In the genomic region with DNA sequence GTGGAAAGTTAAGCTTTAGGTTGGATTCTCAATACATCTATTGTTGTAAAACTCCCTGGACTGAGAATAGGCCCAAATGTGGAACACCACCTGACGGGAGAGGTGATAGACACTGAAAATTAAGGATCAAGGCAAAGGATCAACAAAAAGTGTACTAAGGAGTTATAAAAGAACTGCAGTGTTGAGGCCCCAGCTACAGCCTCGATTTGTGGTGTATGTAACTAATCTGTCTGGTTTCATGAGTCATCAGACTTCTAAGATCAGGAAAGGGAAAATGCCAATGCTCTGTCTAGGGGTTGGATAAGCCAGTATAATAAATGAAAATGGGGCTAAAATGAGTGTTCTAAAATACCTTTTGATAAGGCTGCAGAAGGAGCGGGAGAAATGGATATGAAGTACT, we compare ENCODE assay signal across 8 mouse cellular contexts. TPM values are rescaled to one million over a fixed set of nuclear protein-coding genes. Genes with fewer than 3 reads are reported as not detected.
DNase-seq lines count a peak whose midpoint lies in the region; ATAC-seq lines count a peak whose summit lies in the region.

No protein-coding gene starts in this region.

- H3K36me3 ChIP-seq in kidney, embryonic 16.5 days (ENCODE audit: insufficient read depth, low read length) = no peaks in the 10 kb centered on the region
- no peaks in the 10 kb centered on the region for H3K36me3 ChIP-seq in hindbrain, embryonic 12.5 days
- H3K36me3 ChIP-seq in midbrain, embryonic 16.5 days (ENCODE audit: control insufficient read depth, insufficient read depth, low read length) = no peaks in the 10 kb centered on the region

- no peak for ATAC-seq in kidney, embryonic 16.5 days (ENCODE audit: low FRiP score, low TSS enrichment)
- no peak for ATAC-seq in hindbrain, embryonic 12.5 days (ENCODE audit: low FRiP score)
- no peak for ATAC-seq in midbrain, embryonic 16.5 days

- H3K4me1 ChIP-seq in kidney, embryonic 16.5 days (ENCODE audit: insufficient read depth, low read length) = peaks cover 31% of the 10 kb centered on the region
- H3K4me1 ChIP-seq in hindbrain, embryonic 12.5 days = peaks cover 27% of the 10 kb centered on the region
- peaks cover 29% of the 10 kb centered on the region for H3K4me1 ChIP-seq in midbrain, embryonic 16.5 days (ENCODE audit: control insufficient read depth, insufficient read depth, low read length)

- peak overlapping the region; percentile 82 for H3K4me2 ChIP-seq in kidney, embryonic 16.5 days (replicated peaks; ENCODE audit: low read depth, low read length)
- peak overlapping the region; percentile 94 for H3K4me2 ChIP-seq in hindbrain, embryonic 12.5 days (replicated peaks)
- peak overlapping the region; percentile 76 for H3K4me2 ChIP-seq in midbrain, embryonic 16.5 days (ENCODE audit: low read length)

- peak overlapping the region; percentile 98 for H3K9ac ChIP-seq in kidney, embryonic 16.5 days (replicated peaks; ENCODE audit: low read length)
- H3K9ac ChIP-seq in hindbrain, embryonic 12.5 days = peak overlapping the region; percentile 98
- peak overlapping the region; percentile 28; the same call in 1 of the 2 replicates for H3K9ac ChIP-seq in midbrain, embryonic 16.5 days (ENCODE audit: low read depth, low read length)

- WGBS in kidney, embryonic 16.5 days = 16% methylated on average over 3 of the region's 3 CpGs
- WGBS in hindbrain, embryonic 12.5 days = 37% methylated on average over 3 of the region's 3 CpGs
- WGBS in midbrain, embryonic 16.5 days = 28% methylated on average over 3 of the region's 3 CpGs

- DNase-seq in kidney, postnatal 25 days = no peak
- DNase-seq in adipocyte (ENCODE audit: low spot score) = peak; percentile 63
- DNase-seq in adrenal gland, adult 8-10 months = no peak
- no peak for DNase-seq in adrenal gland, postnatal 14 days
- DNase-seq in layer of hippocampus, postnatal 10 days (ENCODE audit: low spot score in 2 of 2) = no peak

- H3K27me3 ChIP-seq in kidney, embryonic 16.5 days (ENCODE audit: insufficient read depth, low read length) = no peaks in the 10 kb centered on the region
- H3K27me3 ChIP-seq in hindbrain, embryonic 12.5 days = no peaks in the 10 kb centered on the region
- H3K27me3 ChIP-seq in midbrain, embryonic 16.5 days (ENCODE audit: control insufficient read depth, insufficient read depth, low read depth, low read length) = no peaks in the 10 kb centered on the region

- no peaks in the 10 kb centered on the region for H3K9me3 ChIP-seq in kidney, embryonic 16.5 days (ENCODE audit: low read length)
- no peaks in the 10 kb centered on the region for H3K9me3 ChIP-seq in hindbrain, embryonic 12.5 days (replicated peaks)
- H3K9me3 ChIP-seq in midbrain, embryonic 16.5 days (replicated peaks; ENCODE audit: control insufficient read depth, low read length, poor library complexity, severe bottlenecking) = no peaks in the 10 kb centered on the region

- H3K27ac ChIP-seq in kidney, embryonic 16.5 days (ENCODE audit: low read length) = peak overlapping the region; percentile 100
- no peak overlapping the region for H3K27ac ChIP-seq in hindbrain, embryonic 12.5 days
- peak overlapping the region; percentile 100; the same call in 1 of the 2 replicates for H3K27ac ChIP-seq in midbrain, embryonic 16.5 days (ENCODE audit: low read length)

- peak overlapping the region; percentile 83 for H3K4me3 ChIP-seq in kidney, embryonic 16.5 days (ENCODE audit: low read length)
- H3K4me3 ChIP-seq in hindbrain, embryonic 12.5 days = peak overlapping the region; percentile 93
- H3K4me3 ChIP-seq in midbrain, embryonic 16.5 days (ENCODE audit: low read depth, low read length) = peak overlapping the region; percentile 59

RNA-seq across cellular contexts. Expression of a gene that starts 1.9 kb away (rescaled TPM):
- 67.5 and 77.1 TPM in 2 replicates for polyA plus RNA-seq in kidney, embryonic 16.5 days (2015; fragmentation: Nextera tagmentation; extraction: Ambion mirVana)
- polyA plus RNA-seq in hindbrain, embryonic 12.5 days (2016; fragmentation: Nextera tagmentation; extraction: Ambion mirVana) = 67.1 and 74.1 TPM in 2 replicates
- polyA plus RNA-seq in midbrain, embryonic 16.5 days (2015; fragmentation: Nextera tagmentation; extraction: Ambion mirVana) = 45.4 and 46.5 TPM in 2 replicates
- 100 to 1,000 TPM in 2 of 4 experiments, 10 to 100 TPM in 2; 88.7 to 146 (median 108) TPM for total RNA-seq in adrenal gland, adult 8-10 months (2022)
- 104 and 113 TPM in 2 replicates for total RNA-seq in adrenal gland, postnatal 14 days (2021)
- 100 to 1,000 TPM; 130 TPM for total RNA-seq in layer of hippocampus, postnatal 10 days (2021)

RNA-seq across cellular contexts. Expression of a gene that starts 29.2 kb away (rescaled TPM):
- polyA plus RNA-seq in kidney, embryonic 16.5 days (2015; fragmentation: Nextera tagmentation; extraction: Ambion mirVana) = 50.9 and 55.1 TPM in 2 replicates
- polyA plus RNA-seq in hindbrain, embryonic 12.5 days (2016; fragmentation: Nextera tagmentation; extraction: Ambion mirVana) = 56.6 and 63.3 TPM in 2 replicates
- 51.4 and 55.6 TPM in 2 replicates for polyA plus RNA-seq in midbrain, embryonic 16.5 days (2015; fragmentation: Nextera tagmentation; extraction: Ambion mirVana)
- total RNA-seq in adrenal gland, adult 8-10 months (2022) = 10 to 100 TPM; 35.4 to 46.8 (median 41.3) TPM
- 35.2 and 36.2 TPM in 2 replicates for total RNA-seq in adrenal gland, postnatal 14 days (2021)
- total RNA-seq in layer of hippocampus, postnatal 10 days (2021) = 10 to 100 TPM; 38.5 to 41.6 TPM

Comparison
In these comparisons a context has a peak if more than half of its experiments do, and no peak if none do; other contexts are left out.
1. H3K9ac ChIP-seq: peak in every context shown above with its lines; median percentile 98 in kidney, embryonic 16.5 days; 98 in hindbrain, embryonic 12.5 days; 28 in midbrain, embryonic 16.5 days.